Mouse (Mus musculus): ENCODE measurements around the gene Itga7.

DNA sequence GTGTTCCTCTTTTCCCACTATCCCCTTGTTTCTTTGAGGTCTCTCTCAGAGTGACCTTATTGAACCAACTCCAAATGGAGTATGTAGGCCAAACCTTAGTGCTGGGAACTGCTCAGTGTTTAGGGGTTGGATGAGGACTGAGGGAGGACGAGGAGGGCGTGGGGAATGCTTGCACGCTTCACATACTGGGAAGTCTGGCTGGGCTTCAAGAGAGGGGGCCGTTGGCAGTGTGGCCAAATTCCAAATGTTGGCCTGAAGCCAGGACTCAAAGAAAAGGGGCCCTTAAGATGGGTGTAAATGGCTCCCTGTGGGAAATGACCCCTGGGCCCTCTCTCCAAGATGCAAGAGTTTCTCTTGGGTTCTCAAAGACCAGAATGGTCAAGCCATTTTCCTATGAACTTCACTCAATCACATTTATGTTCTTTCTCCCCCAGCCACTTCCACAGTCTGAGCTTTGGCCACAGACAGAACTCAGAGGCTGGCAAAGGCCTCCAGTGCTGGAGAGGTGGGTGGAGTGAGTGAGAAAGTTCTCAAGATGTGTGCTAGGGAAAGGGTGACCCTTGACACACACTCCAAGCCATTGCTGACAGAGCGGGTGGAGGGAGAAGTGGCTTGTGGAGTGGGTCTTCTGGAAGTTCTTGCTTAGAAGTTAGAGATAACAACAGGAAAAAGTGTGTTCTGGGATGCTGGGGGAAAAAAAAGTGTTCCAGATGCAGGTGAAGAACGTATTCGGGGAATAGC is 3.8 kb upstream of the Itga7 start:
- no peak for TF ChIP-seq CTCF (IDR thresholded peaks at IDR 0.05; ENCODE audit: extremely low read depth, insufficient read length, insufficient replicate concordance, low read depth, low read length)
- no peak for TF ChIP-seq POLR2A (IDR thresholded peaks at IDR 0.05; ENCODE audit: low read depth, low read length)
